Mouse (Mus musculus) hindbrain, postnatal 0 days (tissue): ENCODE measurements around the gene 4833439L19Rik. TPM values are rescaled to one million over a fixed set of nuclear protein-coding genes. Genes with fewer than 3 reads are reported as not detected.
A peak's percentile ranks its signal among the peaks of the same experiment; 100 is the strongest.

Experiments
- ATAC-seq: fragments of 200-750 bp; cut with Nextera tagmentation; 2 replicates; pipeline ENCODE4 v1.8.0; 2017; ENCODE audit warnings: mild to moderate bottlenecking, moderate TSS enrichment, moderate library complexity
- DNase-seq: peaks from one replicate; pipeline ENCODE4 v3.0.0-alpha.2; 2015; ENCODE audit warnings: low spot score
- H3K27ac ChIP-seq: fragments of 300-500 bp; sonication (generic); 2 replicates; pipeline ENCODE4 v1.5.1; 2014; ENCODE audit warnings: mild to moderate bottlenecking
- H3K27me3 ChIP-seq: fragments of 300-500 bp; sonication (generic); 2 replicates; pipeline ENCODE4 v1.6.1; 2014; ENCODE audit warnings: low read length, mixed read lengths; ENCODE audit not compliant: insufficient read depth
- H3K36me3 ChIP-seq: fragments of 300-500 bp; sonication (generic); 2 replicates; pipeline ENCODE4 v1.6.1; 2014; ENCODE audit warnings: low read length, mixed read lengths; ENCODE audit not compliant: insufficient read depth
- H3K4me1 ChIP-seq: fragments of 300-500 bp; sonication (generic); 2 replicates; pipeline ENCODE4 v1.6.1; 2014; ENCODE audit warnings: antibody characterized with exemption, low read length, mixed read lengths; ENCODE audit not compliant: insufficient read depth
- H3K4me2 ChIP-seq: fragments of 300-500 bp; sonication (generic); 2 replicates; pipeline ENCODE4 v1.6.1; 2014; ENCODE audit warnings: low read depth, mild to moderate bottlenecking, low read length, moderate library complexity, mixed read lengths
- H3K4me3 ChIP-seq: fragments of 300-500 bp; sonication (generic); 2 replicates; pipeline ENCODE4 v1.5.1; 2014; ENCODE audit warnings: low read length
- H3K9ac ChIP-seq: fragments of 300-500 bp; sonication (generic); replicated peaks from 2 replicates; pipeline ENCODE4 v1.6.1; 2014; ENCODE audit warnings: mild to moderate bottlenecking, low read length, moderate library complexity, mixed read lengths
- H3K9me3 ChIP-seq: fragments of 300-500 bp; sonication (generic); 2 replicates; pipeline ENCODE4 v1.6.1; 2016; ENCODE audit warnings: low read length, mixed read lengths
- CTCF ChIP-seq: IDR thresholded peaks from 2 replicates; pipeline ENCODE4 v1.5.1; 2016; ENCODE audit warnings: antibody characterized with exemption, control low read depth, low read depth
- WGBS: fragments of 180-500 bp; shearing (Covaris S2); extraction: QIAGEN DNeasy Blood & Tissue Kit; methylation state at CpG from one replicate; pipeline ENCODE4 v1.1.7; 2014; 5-methylcytosine and 5-hydroxymethylcytosine counted together
- polyA plus RNA-seq: library from polyadenylated mRNA; unstranded; fragments of >200 nt; fragmentation: Nextera tagmentation; extraction: Ambion mirVana; gene quantifications from 2 replicates; pipeline ENCODE4 v1.2.1, GENCODE M21; 2015
- total RNA-seq: library from RNA; depleted of rRNA; stranded (reverse); fragments of >200 nt; gene quantifications from 2 replicates; pipeline ENCODE4 v1.2.3, GENCODE M21; 2014

4833439L19Rik gene
- total and polyA plus RNA-seq, 2 experiments from 2014 or later: 231 to 278 TPM

- peak overlapping the region; percentile 95 for H3K4me3 ChIP-seq
- no peaks in the 10 kb centered on the region for H3K27me3 ChIP-seq
- peak overlapping the region; percentile 79 for H3K4me2 ChIP-seq
- peak; percentile 64 for TF ChIP-seq CTCF
- H3K4me1 ChIP-seq: peaks cover 5% of the 10 kb centered on the region; the same call in 1 of the 2 replicates
- DNase-seq (peak; percentile 57), ATAC-seq (peak; percentile 59)
- H3K36me3 ChIP-seq: peaks cover 21% of the 10 kb centered on the region
- H3K9ac ChIP-seq: peak overlapping the region; percentile 96; the same call in 1 of the 2 replicates
- H3K9me3 ChIP-seq: no peaks in the 10 kb centered on the region
- peak overlapping the region; percentile 89; the same call in 1 of the 2 replicates for H3K27ac ChIP-seq
- WGBS: 41% methylated on average over 8 of the region's 8 CpGs
Measured at GRCm38 (mm10) chr13:54565594-54566345, 535 bp upstream of the 4833439L19Rik start.

- Histone ChIP-seq H3K4me2 (peak overlapping the region; percentile 79), H3K36me3 (peaks cover 34% of the 10 kb centered on the region), H3K27ac (peak overlapping the region; percentile 89), H3K4me3 (peak overlapping the region; percentile 95), H3K27me3 (no peaks in the 10 kb centered on the region), H3K9ac (peak overlapping the region; percentile 96), H3K4me1 (peaks cover 5% of the 10 kb centered on the region; the same call in 1 of the 2 replicates), H3K9me3 (no peaks in the 10 kb centered on the region)
- peak; percentile 59 for DNase-seq
- WGBS: 10% methylated on average over 45 of the region's 45 CpGs
- TF ChIP-seq CTCF: no peak
- ATAC-seq: peak; percentile 77
Measured at GRCm38 (mm10) chr13:54564232-54565200, 719 bp downstream of the 4833439L19Rik start.

GRCm38 (mm10) chr13:54562562-54562961 lies 2.7 kb downstream of the 4833439L19Rik start:
- peaks cover 53% of the 10 kb centered on the region for H3K36me3 ChIP-seq
- WGBS: 72% methylated on average over 7 of the region's 7 CpGs
- H3K4me2 ChIP-seq: no peak overlapping the region
- H3K9ac ChIP-seq: no peak overlapping the region
- no peaks in the 10 kb centered on the region for H3K27me3 ChIP-seq
- no peak overlapping the region for H3K27ac ChIP-seq
- TF ChIP-seq CTCF: no peak
- peaks cover 5% of the 10 kb centered on the region; the same call in 1 of the 2 replicates for H3K4me1 ChIP-seq
- no peak for DNase-seq
- no peak for ATAC-seq
- H3K4me3 ChIP-seq: no peak overlapping the region
- H3K9me3 ChIP-seq: no peaks in the 10 kb centered on the region

GRCm38 (mm10) chr13:54560608-54561007 lies 4.6 kb downstream of the 4833439L19Rik start:
- Histone ChIP-seq H3K27me3 (no peaks in the 10 kb centered on the region), H3K9me3 (no peaks in the 10 kb centered on the region), H3K4me1 (peaks cover 5% of the 10 kb centered on the region; the same call in 1 of the 2 replicates), H3K9ac (no peak overlapping the region), H3K4me2 (no peak overlapping the region), H3K36me3 (peaks cover 72% of the 10 kb centered on the region), H3K27ac (no peak overlapping the region), H3K4me3 (no peak overlapping the region)
- no peak for ATAC-seq
- DNase-seq: no peak
- WGBS: 92% methylated on average over 7 of the region's 7 CpGs
- no peak for TF ChIP-seq CTCF

GRCm38 (mm10) chr13:54559656-54560055 lies 5.6 kb downstream of the 4833439L19Rik start:
- Histone ChIP-seq H3K9ac (no peak overlapping the region), H3K27me3 (no peaks in the 10 kb centered on the region), H3K4me1 (peaks cover 5% of the 10 kb centered on the region; the same call in 1 of the 2 replicates), H3K4me3 (no peak overlapping the region), H3K4me2 (no peak overlapping the region), H3K27ac (no peak overlapping the region), H3K9me3 (no peaks in the 10 kb centered on the region), H3K36me3 (peaks cover 73% of the 10 kb centered on the region)
- ATAC-seq (no peak), DNase-seq (no peak)
- 86% methylated on average over 2 of the region's 2 CpGs for WGBS
- no peak for TF ChIP-seq CTCF

- Histone ChIP-seq H3K27me3 (no peaks in the 10 kb centered on the region), H3K4me1 (no peaks in the 10 kb centered on the region), H3K27ac (no peak overlapping the region), H3K4me2 (no peak overlapping the region), H3K36me3 (peaks cover 83% of the 10 kb centered on the region), H3K4me3 (no peak overlapping the region), H3K9ac (no peak overlapping the region), H3K9me3 (no peaks in the 10 kb centered on the region)
- no peak for DNase-seq
- ATAC-seq: no peak
- no peak for TF ChIP-seq CTCF
- 100% methylated on average over 1 of the region's 1 CpGs for WGBS
Measured at GRCm38 (mm10) chr13:54557652-54558051, 7.6 kb downstream of the 4833439L19Rik start.
